Mouse (Mus musculus): ENCODE measurements around the gene Odf2. TPM values are rescaled to one million over a fixed set of nuclear protein-coding genes. Genes with fewer than 3 reads are reported as not detected.

Odf2 gene
- polyA plus RNA-seq, 2 experiments, result 42.3 to 84.6 TPM

GRCm38 (mm10) chr2:29973525-29973924 is 84.5 kb downstream of the Odf2 start:
- no peak for DNase-seq (ENCODE audit: low spot score)
- peaks cover 6% of the 10 kb centered on the region; the same call in 1 of the 2 replicates for H3K4me1 ChIP-seq (ENCODE audit: control insufficient read depth, insufficient read depth, low read length)
- H3K27ac ChIP-seq (replicated peaks; ENCODE audit: low read depth, low read length), result no peak overlapping the region
- no peaks in the 10 kb centered on the region for H3K27me3 ChIP-seq (ENCODE audit: control insufficient read depth, insufficient read depth, low read length)
- 36% methylated on average over 2 of the region's 2 CpGs for WGBS
- ATAC-seq (ENCODE audit: low FRiP score, low read depth), result no peak
- TF ChIP-seq POLR2A (IDR thresholded peaks at IDR 0.05; ENCODE audit: borderline replicate concordance, extremely low read depth, insufficient read depth, insufficient read length), result no peak
- no peak overlapping the region for H3K4me3 ChIP-seq (replicated peaks; ENCODE audit: low read length)
- no peak overlapping the region for H3K9ac ChIP-seq (ENCODE audit: low read depth, low read length, severe bottlenecking)
- H3K36me3 ChIP-seq (ENCODE audit: control insufficient read depth, insufficient read depth, low read length), result peaks cover 24% of the 10 kb centered on the region
- no peaks in the 10 kb centered on the region for H3K9me3 ChIP-seq (ENCODE audit: control insufficient read depth, low read length)
- H3K4me2 ChIP-seq (replicated peaks; ENCODE audit: low read depth, low read length, severe bottlenecking), result no peak overlapping the region

GRCm38 (mm10) chr2:29977307-29977706 is 88.3 kb downstream of the Odf2 start:
- no peaks in the 10 kb centered on the region for H3K9me3 ChIP-seq (ENCODE audit: control insufficient read depth, low read length)
- DNase-seq (ENCODE audit: low spot score) (peak; percentile 37), ATAC-seq (ENCODE audit: low FRiP score, low read depth) (no peak)
- H3K9ac ChIP-seq (ENCODE audit: low read depth, low read length, severe bottlenecking), result no peak overlapping the region
- no peak overlapping the region for H3K27ac ChIP-seq (replicated peaks; ENCODE audit: low read depth, low read length)
- no peak overlapping the region for H3K4me3 ChIP-seq (replicated peaks; ENCODE audit: low read length)
- H3K27me3 ChIP-seq (ENCODE audit: control insufficient read depth, insufficient read depth, low read length), result no peaks in the 10 kb centered on the region
- TF ChIP-seq POLR2A (IDR thresholded peaks at IDR 0.05; ENCODE audit: borderline replicate concordance, extremely low read depth, insufficient read depth, insufficient read length), result no peak
- H3K4me1 ChIP-seq (ENCODE audit: control insufficient read depth, insufficient read depth, low read length), result no peaks in the 10 kb centered on the region
- H3K4me2 ChIP-seq (replicated peaks; ENCODE audit: low read depth, low read length, severe bottlenecking), result no peak overlapping the region
- H3K36me3 ChIP-seq (ENCODE audit: control insufficient read depth, insufficient read depth, low read length), result peaks cover 48% of the 10 kb centered on the region

- peaks cover 78% of the 10 kb centered on the region for H3K36me3 ChIP-seq (ENCODE audit: control insufficient read depth, insufficient read depth, low read length)
- H3K9ac ChIP-seq (ENCODE audit: low read depth, low read length, severe bottlenecking), result no peak overlapping the region
- no peak overlapping the region for H3K27ac ChIP-seq (replicated peaks; ENCODE audit: low read depth, low read length)
- DNase-seq (ENCODE audit: low spot score) (no peak), ATAC-seq (ENCODE audit: low FRiP score, low read depth) (no peak)
- no peaks in the 10 kb centered on the region for H3K27me3 ChIP-seq (ENCODE audit: control insufficient read depth, insufficient read depth, low read length)
- WGBS, result 91% methylated on average over 1 of the region's 1 CpGs
- H3K4me1 ChIP-seq (ENCODE audit: control insufficient read depth, insufficient read depth, low read length), result no peaks in the 10 kb centered on the region
- no peak overlapping the region for H3K4me3 ChIP-seq (replicated peaks; ENCODE audit: low read length)
- no peaks in the 10 kb centered on the region for H3K9me3 ChIP-seq (ENCODE audit: control insufficient read depth, low read length)
- TF ChIP-seq POLR2A (IDR thresholded peaks at IDR 0.05; ENCODE audit: borderline replicate concordance, extremely low read depth, insufficient read depth, insufficient read length), result no peak
- H3K4me2 ChIP-seq (replicated peaks; ENCODE audit: low read depth, low read length, severe bottlenecking), result no peak overlapping the region
Measured at GRCm38 (mm10) chr2:29980661-29981060, 91.6 kb downstream of the Odf2 start.

Small RNA genes lying within 50 kb of the gene (microRNA-seq; reads per million reads assigned to microRNA genes)
- gene Mir219a-2 (not detected), gene Mir219b (not detected)

Other genes with a start within 250 kb of the Odf2 start
- 0.05 and 0.08 TPM in 2 replicates for gene Gm13420, start 137.5 kb upstream of the Odf2 start, polyA plus RNA-seq (2012; rRNA removed)
- gene Gm13420, start 137.5 kb upstream of the Odf2 start, polyA plus RNA-seq (2014; fragmentation: Nextera tagmentation; extraction: Ambion mirVana), result 0.17 TPM in 1 of 2 replicates, not detected in the other
- not detected in 2 replicates for gene Gm13547, start 129.9 kb upstream of the Odf2 start, polyA plus RNA-seq (2012; rRNA removed)
- gene Gm13547, start 129.9 kb upstream of the Odf2 start, polyA plus RNA-seq (2014; fragmentation: Nextera tagmentation; extraction: Ambion mirVana), result 0.98 TPM in 1 of 2 replicates, not detected in the other
- 27.2 and 31.6 TPM in 2 replicates for gene Coq4, start 101.7 kb upstream of the Odf2 start, polyA plus RNA-seq (2012; rRNA removed)
- 29.4 and 34.1 TPM in 2 replicates for gene Coq4, start 101.7 kb upstream of the Odf2 start, polyA plus RNA-seq (2014; fragmentation: Nextera tagmentation; extraction: Ambion mirVana)
- gene Trub2, start 100.7 kb upstream of the Odf2 start, polyA plus RNA-seq (2012; rRNA removed), result 45.8 and 49.2 TPM in 2 replicates
- gene Trub2, start 100.7 kb upstream of the Odf2 start, polyA plus RNA-seq (2014; fragmentation: Nextera tagmentation; extraction: Ambion mirVana), result 24.2 and 29.5 TPM in 2 replicates
- gene Slc27a4, start 86.6 kb upstream of the Odf2 start, polyA plus RNA-seq (2012; rRNA removed), result 24.0 and 29.7 TPM in 2 replicates
- gene Slc27a4, start 86.6 kb upstream of the Odf2 start, polyA plus RNA-seq (2014; fragmentation: Nextera tagmentation; extraction: Ambion mirVana), result 17.1 and 17.7 TPM in 2 replicates
- gene Urm1, start 69.1 kb upstream of the Odf2 start, polyA plus RNA-seq (2012; rRNA removed), result 68.3 and 87.6 TPM in 2 replicates
- gene Urm1, start 69.1 kb upstream of the Odf2 start, polyA plus RNA-seq (2014; fragmentation: Nextera tagmentation; extraction: Ambion mirVana), result 26.3 and 28.3 TPM in 2 replicates
- 53.7 and 75.9 TPM in 2 replicates for gene Cercam, start 20.1 kb upstream of the Odf2 start, polyA plus RNA-seq (2012; rRNA removed)
- 24.8 and 28.1 TPM in 2 replicates for gene Cercam, start 20.1 kb upstream of the Odf2 start, polyA plus RNA-seq (2014; fragmentation: Nextera tagmentation; extraction: Ambion mirVana)
- 42.0 and 42.3 TPM in 2 replicates for gene Gle1, start 46.2 kb downstream of the Odf2 start, polyA plus RNA-seq (2012; rRNA removed)
- 49.7 and 54.5 TPM in 2 replicates for gene Gle1, start 46.2 kb downstream of the Odf2 start, polyA plus RNA-seq (2014; fragmentation: Nextera tagmentation; extraction: Ambion mirVana)
- 176 and 206 TPM in 2 replicates for gene Sptan1, start 76.3 kb downstream of the Odf2 start, polyA plus RNA-seq (2012; rRNA removed)
- gene Sptan1, start 76.3 kb downstream of the Odf2 start, polyA plus RNA-seq (2014; fragmentation: Nextera tagmentation; extraction: Ambion mirVana), result 150 and 153 TPM in 2 replicates
- 44.0 and 53.5 TPM in 2 replicates for gene Wdr34, start 159.7 kb downstream of the Odf2 start, polyA plus RNA-seq (2012; rRNA removed)
- 30.1 and 33.1 TPM in 2 replicates for gene Wdr34, start 159.7 kb downstream of the Odf2 start, polyA plus RNA-seq (2014; fragmentation: Nextera tagmentation; extraction: Ambion mirVana)
- gene Set, start 168.2 kb downstream of the Odf2 start, polyA plus RNA-seq (2012; rRNA removed), result 178 and 295 TPM in 2 replicates
- 426 and 451 TPM in 2 replicates for gene Set, start 168.2 kb downstream of the Odf2 start, polyA plus RNA-seq (2014; fragmentation: Nextera tagmentation; extraction: Ambion mirVana)
- 24.8 and 26.9 TPM in 2 replicates for gene Pkn3, start 188.5 kb downstream of the Odf2 start, polyA plus RNA-seq (2012; rRNA removed)
- 5.9 and 6.4 TPM in 2 replicates for gene Pkn3, start 188.5 kb downstream of the Odf2 start, polyA plus RNA-seq (2014; fragmentation: Nextera tagmentation; extraction: Ambion mirVana)
- gene Zdhhc12, start 204.4 kb downstream of the Odf2 start, polyA plus RNA-seq (2012; rRNA removed), result 53.2 and 68.8 TPM in 2 replicates
- gene Zdhhc12, start 204.4 kb downstream of the Odf2 start, polyA plus RNA-seq (2014; fragmentation: Nextera tagmentation; extraction: Ambion mirVana), result 21.9 and 23.2 TPM in 2 replicates
- gene Zer1, start 235.4 kb downstream of the Odf2 start, polyA plus RNA-seq (2012; rRNA removed), result 60.3 and 79.9 TPM in 2 replicates
- gene Zer1, start 235.4 kb downstream of the Odf2 start, polyA plus RNA-seq (2014; fragmentation: Nextera tagmentation; extraction: Ambion mirVana), result 9.7 and 11.0 TPM in 2 replicates
- gene Tbc1d13, start 244.5 kb downstream of the Odf2 start, polyA plus RNA-seq (2012; rRNA removed), result 49.9 and 62.9 TPM in 2 replicates
- gene Tbc1d13, start 244.5 kb downstream of the Odf2 start, polyA plus RNA-seq (2014; fragmentation: Nextera tagmentation; extraction: Ambion mirVana), result 10.4 and 10.7 TPM in 2 replicates